Mouse (Mus musculus) lung, postnatal 25 days (tissue): ENCODE results near the gene Rbm10.
A peak's percentile ranks its signal among the peaks of the same experiment; 100 is the strongest.

ENCODE experiments used
- DNase-seq: peaks from one replicate; pipeline ENCODE4 v3.0.0; 2022; ENCODE audit warnings: low spot score

The Rbm10 gene

DNA sequence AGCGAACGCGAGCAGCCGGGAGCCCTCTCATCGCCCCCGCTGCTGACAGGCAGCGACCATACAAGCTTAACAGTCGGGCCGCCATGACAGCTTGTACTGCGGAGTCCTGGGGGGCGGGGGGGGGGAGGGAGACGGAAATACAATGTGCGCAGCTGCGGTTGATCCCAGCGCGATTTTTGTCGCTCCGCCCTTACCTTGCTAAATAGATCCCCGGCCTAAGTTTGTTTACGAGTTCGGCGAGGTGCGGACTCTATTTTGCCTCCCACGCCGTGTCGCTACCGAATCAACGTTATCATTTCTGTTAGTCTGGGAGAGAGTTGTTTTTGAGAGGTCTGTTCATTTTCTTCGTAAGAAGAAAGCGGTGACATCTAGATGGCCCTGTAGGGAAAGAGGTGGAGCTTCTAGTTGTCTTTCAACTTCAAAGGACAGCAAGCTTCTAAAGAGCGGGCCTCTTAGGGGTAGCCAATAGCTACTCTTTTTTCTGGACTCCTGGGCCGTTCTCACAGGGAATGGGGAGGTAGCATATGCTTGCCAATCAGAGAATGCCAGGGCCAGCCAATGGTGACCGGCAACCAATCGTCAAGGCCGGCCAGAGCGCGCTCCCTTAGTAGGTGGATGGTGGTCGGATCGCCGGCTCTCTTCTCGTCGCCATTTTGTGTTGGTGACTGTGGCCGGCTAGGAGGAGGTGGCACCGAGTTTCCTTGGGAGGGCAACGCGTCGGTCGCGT lies at the start of gene Rbm10, which contains the start of gene Ndufb11:
TSS of gene Rbm10 (plus strand) at position 328 of the 727 bp plus-strand sequence.
TSS of gene Ndufb11 (minus strand) at position 444 of the 727 bp plus-strand sequence.
- DNase-seq = peak; percentile 85

DNA sequence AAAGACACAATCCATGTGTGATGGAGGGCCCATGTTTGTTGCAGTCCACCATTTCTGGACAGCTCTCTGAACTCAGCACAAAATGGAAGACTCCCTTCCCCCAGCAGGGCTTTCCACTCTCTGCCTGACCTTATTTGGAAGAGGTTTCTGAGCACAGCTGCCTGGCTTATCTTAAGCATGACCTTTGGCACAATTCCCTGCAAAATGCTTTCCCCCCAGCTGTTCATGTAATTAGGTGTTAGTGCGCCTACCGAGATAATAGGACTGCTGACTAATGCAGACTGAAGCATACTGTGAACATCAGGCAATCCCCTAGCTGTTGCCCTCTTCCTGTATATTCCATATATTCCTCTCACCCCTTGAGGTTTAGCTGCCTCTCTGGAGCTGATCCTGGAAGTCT lies 46.3 kb upstream of the Rbm10 start:
- DNase-seq = no peak

DNA sequence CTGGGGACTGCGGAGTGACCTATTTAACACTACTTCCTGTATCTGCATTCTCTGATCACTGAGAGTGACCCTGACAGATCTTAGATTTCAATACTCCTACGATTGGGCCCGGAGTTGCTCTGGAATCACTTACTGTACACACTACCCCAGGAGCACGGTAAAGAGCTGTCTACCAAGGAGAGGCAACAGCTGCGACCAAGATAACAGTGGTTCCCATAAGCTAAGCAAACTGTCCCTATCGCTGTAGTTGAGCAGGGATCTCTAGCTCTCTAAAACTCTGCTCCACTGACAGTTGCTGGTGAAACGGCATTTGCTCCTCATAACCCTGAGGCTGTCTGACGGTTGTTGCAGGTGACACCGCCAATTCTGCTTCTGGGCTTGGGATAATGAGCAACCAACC lies 44.6 kb upstream of the Rbm10 start:
- no peak for DNase-seq

DNA sequence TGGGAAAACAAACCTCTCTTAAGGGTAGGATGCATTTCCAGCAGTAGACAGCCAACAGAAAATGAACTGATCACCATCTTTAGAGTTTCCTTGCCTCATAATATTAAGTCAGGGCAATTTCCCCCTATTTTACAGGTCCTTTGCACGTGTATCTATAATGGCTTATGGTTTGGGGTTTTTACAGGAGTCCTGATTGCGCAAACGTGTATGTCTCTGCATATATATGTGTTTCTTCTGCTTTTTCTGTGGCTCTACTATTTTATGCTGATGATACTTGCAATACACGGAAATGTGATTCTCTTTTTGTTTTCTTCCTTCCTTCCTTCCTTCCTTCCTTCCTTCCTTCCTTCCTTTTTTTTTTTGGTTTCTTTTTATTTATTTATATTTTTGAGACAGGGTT lies 43.4 kb upstream of the Rbm10 start:
- no peak for DNase-seq

DNA sequence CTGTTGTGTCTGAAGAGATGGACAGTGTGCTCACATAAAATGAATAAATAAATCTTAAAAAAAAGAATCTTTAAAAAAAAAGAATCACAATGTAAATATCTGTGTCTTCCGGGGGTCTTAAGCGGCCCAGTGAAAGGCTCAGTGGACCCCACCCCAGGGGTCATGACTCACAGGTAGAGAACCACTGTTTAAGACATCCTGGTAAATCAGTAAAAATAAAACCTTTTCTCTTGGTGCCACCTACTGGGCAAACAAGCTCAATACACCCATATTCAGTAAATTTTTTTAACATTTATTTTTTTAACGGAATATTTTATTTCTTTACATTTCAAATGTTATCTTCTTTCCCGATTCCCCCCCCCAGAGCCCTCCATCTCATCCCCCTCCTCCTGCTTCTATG lies 29.3 kb upstream of the Rbm10 start:
- no peak for DNase-seq

DNA sequence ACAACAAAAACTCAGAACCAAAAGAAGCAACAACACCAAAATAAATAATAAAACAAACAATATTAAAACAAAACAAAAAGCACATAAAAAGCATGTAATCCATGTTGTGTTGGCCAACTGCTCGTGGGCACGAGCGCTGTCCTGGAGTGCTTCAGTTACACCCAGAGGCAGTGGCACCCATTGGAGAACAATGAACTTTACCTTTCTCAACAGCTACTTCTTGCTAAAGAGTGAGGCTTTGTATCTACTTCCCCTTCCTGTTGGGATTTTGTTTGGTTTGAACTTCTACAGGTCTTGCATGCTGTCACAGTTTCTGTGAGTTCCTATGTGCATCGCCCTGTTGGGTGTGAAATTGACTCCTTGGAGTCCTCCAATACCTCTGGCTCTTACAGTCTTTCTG lies 8.8 kb upstream of the Rbm10 start:
- DNase-seq = no peak

DNA sequence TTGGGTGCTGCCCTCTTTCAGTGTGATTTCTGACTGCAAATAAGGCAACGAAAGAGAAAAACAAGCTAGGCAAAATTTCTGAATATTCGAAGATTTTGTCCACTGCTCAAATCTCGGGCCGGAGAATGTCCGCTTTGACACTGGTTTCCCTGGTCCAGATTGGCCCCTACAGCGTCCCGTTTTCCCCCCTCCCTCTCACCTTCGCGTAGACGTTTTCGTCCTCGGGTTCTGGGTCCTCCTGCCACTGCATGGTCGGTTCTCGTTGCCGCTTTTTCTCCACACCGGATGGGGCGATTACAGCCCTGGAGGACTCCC lies 485 bp upstream of the Rbm10 start:
- DNase-seq = peak; percentile 29

DNA sequence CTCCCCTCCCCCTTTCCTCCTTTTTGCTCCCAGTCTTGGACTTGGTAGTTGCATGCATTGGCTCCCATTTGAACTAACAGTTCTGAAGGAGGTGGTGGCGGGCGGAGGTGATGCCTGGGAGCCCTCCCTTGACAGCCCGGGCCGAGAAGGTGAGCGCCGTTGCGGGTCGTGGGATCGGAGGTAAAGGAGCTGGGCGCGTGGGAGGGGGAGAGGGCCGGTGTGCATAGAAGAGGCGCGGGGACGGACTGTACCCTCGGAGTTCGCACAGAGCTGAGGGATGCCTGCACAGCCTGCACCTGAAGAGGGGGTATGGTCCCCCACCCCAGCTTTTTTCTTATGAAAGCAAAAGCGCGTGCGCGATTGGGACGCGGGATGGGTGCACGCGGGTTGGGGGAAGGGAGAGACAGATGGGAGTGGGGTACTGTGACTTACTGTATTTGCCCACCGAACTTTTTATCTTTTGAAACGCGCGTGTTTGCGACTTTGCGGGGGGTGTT lies 648 bp downstream of the Rbm10 start:
- DNase-seq = peak; percentile 26

DNA sequence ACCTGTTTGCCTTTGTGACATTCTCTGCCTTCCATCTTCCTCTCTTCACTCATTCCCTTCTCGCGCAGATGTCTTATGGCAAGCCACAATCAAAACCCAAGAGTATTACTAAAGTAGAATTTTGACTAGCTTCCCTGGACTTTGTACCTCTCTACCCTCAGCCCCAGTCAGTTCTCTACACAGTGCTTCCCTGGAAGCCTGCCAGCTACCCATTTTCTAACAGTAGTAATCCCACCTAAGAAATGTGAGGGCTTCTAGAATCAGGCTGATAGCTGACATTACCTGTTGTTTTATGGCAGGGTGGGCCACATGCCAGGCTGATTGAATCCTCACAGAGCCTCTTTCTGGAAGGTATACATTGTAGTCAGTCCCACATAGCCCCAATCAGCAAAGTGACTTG lies 20.8 kb downstream of the Rbm10 start:
- DNase-seq = no peak

DNA sequence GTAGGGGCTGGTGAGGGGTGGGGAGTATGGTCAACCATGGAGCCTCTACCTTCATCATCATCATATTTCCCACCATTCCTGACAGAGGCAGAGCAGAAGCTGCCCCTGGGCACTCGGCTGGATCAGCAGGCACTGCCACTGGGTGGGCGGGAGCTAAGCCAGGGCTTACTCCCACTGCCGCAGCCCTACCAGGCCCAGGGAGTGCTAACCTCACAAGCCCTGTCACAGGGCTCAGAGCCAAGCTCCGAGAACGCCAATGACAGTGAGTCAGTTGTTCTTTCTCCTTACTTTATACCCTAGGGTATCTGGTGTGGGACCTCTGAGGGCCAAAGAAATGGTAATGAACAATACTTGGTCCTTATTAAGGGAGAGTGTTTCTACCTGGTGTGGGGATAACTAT lies 27.5 kb downstream of the Rbm10 start:
- no peak for DNase-seq

DNA sequence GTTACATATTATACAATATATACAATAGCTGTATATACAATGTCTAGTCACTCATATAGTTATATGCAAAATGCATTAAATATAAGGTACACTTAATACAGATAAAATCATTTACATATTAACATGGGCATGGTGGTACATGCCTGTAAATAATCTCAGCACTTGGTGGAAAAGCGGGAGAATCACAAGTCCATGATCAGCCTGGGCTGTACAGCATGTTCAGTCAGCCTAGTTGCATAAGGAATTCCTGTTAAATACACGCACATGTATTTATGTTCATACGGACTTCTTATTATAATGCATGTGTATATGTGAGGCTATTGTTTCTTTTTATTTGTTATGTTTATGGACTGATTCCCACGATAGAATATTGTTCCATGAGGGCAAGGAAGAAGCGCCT lies 40.3 kb downstream of the Rbm10 start:
- no peak for DNase-seq

DNA sequence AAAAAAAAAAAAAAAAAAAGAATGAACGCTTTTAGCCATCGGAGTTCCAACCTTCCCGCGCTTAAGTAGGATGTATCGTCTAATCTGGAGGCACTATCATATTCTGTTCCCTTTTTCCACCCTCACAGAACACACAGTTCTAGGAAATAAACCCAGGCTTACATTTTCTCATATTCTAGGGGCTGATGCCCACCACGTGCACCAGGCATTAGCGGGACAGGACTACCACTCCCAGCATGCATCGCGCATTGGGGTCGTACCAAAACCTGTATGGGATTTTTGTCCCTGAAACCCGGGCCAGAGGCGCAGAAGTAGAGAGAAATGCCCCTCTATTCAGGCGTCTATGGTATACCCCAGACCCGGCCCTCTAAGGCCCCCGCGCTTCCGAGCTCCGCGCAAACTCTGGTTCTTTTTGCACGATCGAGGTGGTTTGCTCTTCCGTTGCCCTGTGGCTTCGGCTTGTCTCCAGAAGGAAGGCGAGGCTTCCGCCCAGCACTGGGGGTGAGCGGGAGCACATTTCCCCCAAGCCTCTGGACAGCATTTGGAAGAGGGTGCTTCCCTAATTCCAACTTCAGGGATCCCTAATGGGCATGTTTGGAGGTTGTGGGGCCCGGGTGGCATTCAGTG lies 40.8 kb downstream of the Rbm10 start, which contains the start of gene Uba1:
TSS of gene Uba1 (plus strand) at position 301 of the 627 bp plus-strand sequence.
- peak; percentile 76 for DNase-seq

DNA sequence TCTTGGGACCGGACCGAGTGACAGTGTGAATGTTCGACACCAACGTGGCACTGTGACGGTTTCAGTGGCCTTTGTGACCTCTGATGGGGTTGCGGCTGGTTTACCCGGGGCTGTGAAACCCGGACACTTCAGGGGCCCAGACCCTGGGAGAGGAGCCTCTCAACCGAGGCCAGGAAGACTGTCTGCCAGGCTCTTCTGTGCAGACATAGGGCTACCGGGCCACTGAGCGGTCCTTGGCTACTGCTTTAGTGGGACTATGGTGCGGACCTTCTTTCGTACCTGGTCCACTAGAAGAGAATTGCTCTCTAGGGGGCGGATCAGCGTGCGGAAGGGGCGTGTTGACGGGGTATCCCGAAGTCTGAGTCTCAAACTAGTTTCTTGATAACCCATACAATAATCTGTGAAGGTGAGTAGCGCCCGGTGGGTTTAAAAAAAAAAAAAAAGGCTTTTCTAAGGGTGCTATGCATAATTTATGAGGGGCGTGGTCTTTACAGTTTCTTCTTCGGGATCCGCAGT lies 41.6 kb downstream of the Rbm10 start:
- no peak for DNase-seq

DNA sequence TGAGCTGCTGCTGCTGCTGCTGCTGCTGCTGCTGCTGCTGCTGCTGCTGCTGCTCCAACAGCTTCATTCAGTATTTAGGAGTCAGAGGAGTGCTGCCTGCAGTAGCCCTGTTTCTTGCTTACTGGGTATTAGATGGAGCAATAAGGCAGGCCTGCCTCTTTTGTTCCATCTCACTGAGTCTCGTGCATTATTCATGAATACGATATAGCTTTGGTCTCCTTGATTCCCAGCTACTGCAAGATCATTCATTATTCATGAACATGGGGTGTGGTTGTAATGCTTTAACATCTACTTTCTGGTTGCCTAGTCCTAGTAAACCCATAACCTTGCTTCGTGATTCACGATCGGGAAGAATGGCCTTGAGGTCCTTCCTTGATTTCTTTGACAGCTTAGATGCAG lies 45.0 kb downstream of the Rbm10 start:
- DNase-seq = no peak

DNA sequence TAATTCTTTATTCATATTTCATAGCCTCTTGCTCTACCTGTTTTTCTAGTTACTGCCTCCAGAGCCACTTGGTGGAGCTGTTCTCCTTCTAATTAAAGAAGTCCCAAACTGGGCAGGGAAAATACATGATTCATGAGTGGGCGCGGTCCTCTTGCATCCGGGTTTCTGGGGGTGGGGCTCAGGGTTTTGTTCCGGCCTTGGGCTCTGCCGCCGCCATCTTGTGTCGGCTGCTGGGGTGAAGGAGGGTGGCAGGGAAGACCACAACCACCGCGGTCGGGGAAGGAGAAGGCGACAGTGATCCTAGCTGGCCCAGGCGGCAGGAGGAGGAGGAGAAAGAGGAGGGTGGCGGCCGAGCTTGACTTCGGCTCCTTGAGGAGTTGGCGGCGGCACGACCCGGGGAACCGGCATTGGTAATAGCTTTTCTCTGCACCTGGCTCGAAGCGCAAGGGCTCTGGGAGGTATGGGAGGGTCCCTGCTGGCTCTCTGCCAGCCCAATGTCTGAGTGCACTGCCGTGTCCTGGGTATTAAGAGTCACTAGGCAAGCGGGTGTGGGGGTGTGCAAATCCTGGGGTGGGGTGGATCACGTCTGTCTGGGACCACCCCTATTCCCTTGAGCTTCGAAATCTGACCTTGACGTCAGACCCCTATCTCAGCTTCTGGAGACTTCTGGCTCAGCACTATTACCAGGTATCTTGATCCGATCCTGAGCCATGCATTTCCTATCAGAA lies 45.6 kb downstream of the Rbm10 start:
- DNase-seq = peak; percentile 93

DNA sequence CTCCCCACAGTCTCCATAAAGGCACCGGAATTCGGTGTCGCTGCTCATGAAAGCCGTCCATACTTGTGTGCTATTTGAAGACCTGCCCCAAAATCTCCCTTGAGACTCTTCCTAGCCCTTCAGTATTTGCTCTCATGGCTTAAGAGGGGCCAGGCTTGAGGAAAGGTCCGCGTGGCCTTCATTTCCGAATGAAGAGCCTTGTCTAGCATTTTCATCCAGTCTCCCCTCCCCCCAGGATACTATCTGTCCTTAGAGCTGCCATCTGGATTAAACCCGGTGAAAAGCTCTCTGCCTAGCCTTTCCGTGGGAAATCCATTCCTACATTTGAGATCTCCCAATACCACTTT lies 46.1 kb downstream of the Rbm10 start:
- DNase-seq = no peak

DNA sequence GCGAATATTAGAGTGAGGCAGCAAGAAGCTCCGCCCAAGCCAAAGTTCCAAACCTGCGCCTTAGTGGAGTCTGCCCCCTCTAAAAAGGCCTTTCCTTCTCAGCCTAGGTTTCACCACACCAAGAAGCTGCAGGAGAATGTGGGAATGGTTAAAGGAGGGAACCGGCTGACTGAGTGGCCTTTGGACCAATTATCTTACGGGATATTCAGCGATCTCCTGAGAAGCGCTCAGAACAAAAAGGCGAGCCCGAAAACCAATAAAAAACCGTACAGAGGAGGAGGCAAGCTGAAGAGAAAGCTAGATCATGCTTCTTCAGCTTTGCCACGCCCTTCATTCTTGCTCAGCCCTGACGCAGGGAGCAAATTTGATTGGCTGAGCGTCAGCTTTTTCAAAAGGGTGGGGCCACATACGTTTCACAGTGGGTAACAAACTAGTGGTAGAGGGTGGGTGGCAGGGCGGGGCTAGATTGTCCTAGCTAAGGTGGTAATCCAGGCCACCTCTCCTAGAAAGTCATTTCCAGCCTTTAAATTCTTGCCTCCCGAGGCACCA lies 70.3 kb downstream of the Rbm10 start, which contains the start of gene Cdk16:
TSS of gene Cdk16 (plus strand) at position 436 of the 549 bp plus-strand sequence.
- DNase-seq = peak; percentile 95

DNA sequence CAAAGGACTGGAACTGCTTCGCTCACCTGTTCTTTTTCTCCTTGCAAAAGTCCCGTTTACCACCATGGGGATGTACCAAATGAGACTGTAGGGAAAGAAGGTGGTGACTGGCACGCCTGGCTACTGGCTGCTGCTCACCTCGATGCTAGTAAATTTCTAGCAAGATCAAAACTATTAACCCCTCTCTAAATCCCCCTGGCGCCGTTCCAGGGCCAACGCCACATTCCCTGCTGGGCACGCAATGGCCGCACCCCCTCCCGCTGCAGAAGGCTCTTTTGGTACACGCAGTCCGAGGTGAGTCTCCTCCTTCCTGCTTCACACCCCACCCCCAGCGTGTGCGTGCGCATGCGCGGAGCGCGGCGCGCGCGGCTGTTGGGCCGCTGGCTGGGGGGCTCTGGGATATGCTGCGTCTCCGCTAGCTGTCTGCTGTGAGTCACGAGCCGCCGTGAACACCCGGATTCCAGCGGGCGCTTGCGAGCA lies 70.8 kb downstream of the Rbm10 start:
- peak; percentile 80 for DNase-seq

DNA sequence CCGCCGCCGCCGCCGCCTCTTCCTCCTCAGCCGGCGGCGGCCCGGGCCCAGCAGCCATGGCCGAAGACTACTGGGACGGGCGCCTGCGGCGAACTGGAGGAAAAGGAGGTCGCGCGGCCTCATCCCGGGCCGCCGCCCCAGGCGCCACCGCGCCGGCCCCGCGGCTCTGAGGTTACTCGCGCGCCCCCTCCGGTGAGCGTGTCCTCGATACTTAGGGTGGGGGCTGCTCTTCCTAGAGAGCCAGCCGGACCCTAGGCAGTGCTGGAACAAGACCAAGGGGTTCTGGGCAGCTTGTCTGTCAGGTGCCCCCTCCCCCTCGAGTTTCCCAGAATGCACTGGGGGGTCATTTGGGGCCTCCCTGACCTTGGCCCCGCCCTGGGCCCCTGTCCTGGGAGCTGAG lies 71.3 kb downstream of the Rbm10 start:
- peak; percentile 34 for DNase-seq

DNA sequence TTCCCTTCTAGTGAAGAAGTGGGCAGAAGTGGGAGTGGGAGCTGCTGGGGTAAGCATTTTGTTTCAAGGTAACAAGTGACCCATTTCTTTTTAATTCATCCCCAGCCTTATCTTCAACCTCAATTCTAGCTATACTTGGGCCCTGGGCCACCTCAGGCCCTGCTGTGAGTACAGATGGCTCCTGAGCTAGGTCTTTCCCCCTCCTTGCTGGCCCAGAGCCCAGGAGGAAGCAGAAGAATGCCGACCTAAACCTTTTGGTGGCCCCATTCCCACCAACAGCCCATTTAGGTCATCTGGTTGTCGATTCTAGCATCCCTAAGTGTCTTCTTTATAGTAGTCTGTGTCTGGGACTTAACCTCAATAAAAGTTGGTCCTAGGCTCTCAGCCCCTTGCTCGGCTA lies 74.3 kb downstream of the Rbm10 start:
- no peak for DNase-seq

DNA sequence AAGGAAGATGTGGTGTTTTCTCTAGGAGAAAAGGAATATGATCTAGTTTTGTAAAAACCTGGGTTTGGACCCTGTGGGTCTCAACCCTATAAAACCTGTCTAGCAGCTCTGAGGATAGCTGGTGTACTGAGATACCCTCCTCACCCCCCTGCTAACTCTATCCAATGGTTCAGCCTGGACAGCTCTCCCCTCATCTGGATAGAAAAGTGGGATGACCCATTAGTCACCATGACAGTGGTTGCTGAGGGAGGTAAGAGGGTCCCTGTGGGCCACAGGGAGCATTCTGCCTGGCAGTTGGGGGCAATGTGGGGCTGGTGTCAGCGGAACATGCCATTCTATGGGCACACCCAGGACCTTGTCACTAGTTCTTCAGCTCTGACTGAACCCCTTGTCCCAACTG lies 75.3 kb downstream of the Rbm10 start:
- DNase-seq = no peak

DNA sequence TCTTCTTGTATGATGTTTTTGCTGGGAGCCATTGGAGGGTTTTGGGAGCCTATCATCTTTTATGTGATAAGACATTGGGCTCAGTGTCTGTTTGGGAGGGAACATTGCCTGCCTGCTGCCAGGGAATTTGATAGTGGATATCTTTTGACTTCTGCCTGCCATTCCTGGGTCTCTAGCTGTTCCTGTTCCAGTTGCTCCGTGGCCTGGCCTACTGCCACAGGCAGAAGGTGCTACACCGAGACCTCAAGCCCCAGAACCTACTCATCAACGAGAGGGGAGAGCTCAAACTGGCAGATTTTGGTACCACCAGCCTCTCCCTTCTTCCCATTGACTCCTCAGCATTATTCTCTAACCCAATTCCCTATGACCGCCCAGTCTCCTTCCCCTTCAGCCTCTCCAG lies 78.5 kb downstream of the Rbm10 start:
- DNase-seq = no peak
